Mouse (Mus musculus): ENCODE data around the gene Spns3. TPM values are rescaled to one million over a fixed set of nuclear protein-coding genes. Genes with fewer than 3 reads are reported as not detected.

Gene Spns3
- under 1 TPM; 0.06 to 0.18 TPM for total RNA-seq (2021)
- long read RNA-seq, experiment 1: 0 reads
- long read RNA-seq, experiment 2: 0 reads

DNA sequence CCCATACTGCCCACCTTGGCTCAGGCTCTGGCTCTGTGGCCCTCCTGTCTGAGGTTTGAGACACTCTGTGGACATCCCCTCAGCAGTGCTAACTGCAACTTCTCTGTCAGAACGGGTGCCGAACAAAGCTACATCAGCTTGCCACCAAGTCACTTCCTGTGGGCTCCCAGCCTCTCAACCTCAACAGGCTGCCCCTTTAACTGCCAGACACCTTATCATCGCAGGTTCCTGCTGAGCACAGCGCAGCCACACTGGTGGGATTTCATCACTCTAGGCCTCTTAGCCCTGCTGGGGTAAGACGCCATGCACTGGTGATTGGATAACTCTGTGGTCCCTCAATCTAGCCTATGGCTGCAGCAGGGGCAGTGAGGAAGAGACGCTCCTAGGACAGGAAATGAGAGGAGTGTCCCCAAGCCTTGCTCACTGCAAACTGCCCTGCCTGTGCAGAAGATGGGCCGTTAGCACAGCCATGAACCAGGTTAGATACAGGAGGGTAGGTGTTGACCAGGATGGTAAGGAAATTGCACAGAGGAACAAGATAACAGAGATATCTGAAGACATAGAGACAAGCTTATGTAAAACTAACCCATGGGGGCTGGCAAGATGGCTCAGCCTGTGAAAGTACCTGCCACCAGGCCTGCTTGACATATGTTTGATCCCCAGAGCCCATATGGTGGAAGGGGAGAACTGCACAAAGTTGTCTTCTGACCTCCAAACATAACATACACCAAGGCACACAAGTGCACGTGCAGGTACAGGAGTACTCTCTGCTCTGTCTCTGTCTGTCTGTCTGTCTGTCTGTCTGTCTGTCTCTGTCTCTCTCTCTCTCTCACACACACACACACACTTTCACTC is at the start of gene Spns3:
Gene Spns3 (minus strand): TSS at position 373 of the 855 bp plus-strand sequence.
- no peak for TF ChIP-seq CTCF (IDR thresholded peaks at IDR 0.05)
- no peak for DNase-seq
- H3K4me3 ChIP-seq: no peak within 1 kb of the TSS
- peak within 1 kb of the TSS; percentile 38; the same call in 1 of the 2 replicates for H3K27ac ChIP-seq
- intact Hi-C loops (cut with DNase I): loop anchor here (5.0 kb wide), 1 partner anchor 43 kb away; no protein-coding TSS in a partner anchor

DNA sequence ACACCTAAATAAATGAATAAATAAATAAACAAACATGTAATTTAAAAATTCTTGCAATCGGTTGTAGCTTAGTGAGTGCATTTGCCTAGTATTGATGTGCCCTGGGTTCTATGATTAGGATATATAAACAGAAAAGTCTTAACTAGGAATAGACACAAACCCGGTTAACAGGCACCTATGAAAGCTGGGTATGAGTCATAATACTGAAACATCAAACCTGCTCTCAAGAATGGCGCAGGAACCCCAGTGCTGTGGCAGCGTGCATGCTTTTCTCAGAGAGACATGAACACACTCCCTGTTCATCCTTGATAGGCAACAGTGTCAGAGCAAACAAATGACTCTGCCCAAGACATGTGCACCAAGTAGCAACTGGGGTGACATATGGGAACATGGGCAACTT is 47.5 kb upstream of the Spns3 start:
- intact Hi-C loops (cut with DNase I): no loop called here
- no peak for DNase-seq
- TF ChIP-seq CTCF (IDR thresholded peaks at IDR 0.05): no peak

DNA sequence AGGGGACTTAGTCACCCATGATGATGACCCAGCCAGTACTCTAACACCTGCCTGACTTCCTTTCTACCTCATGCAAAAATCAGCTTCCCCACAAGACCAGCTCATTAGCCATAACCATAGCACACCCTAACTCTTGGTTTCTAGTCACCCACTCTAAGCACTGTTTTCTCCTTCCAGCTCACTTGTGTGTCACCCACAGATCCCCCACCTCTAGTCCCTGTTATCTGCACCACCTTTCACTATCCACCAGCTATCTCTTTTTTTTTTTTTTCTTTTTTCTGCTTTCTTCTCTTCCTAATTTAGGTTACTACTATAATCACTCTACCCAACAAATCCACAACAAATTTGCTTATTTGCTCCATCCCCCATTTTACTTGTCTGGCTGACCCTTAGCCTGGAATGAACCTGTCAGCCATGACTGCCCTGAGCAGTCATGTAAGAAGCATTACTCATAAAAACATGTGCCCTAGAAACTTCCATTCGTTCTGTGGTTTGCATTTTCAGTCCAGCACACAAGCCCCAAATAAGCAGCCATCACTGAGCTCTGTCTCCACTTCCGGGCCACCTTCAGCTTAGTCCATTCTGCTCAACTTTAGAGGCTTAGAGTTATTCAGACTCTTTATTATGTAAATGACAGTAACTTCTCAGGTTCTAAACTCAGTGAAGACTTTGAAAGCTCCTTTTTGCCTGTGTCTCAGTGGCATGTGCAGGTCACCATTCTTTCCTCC is 44.9 kb upstream of the Spns3 start:
- intact Hi-C loops (cut with DNase I): no loop called here
- DNase-seq: no peak
- H3K4me3 ChIP-seq: no peak overlapping the region
- no peak overlapping the region for H3K27ac ChIP-seq
- no peak for TF ChIP-seq CTCF (IDR thresholded peaks at IDR 0.05)

More for the DNA sequence above, 47.5 kb upstream of the Spns3 start:
- Histone ChIP-seq H3K27ac (no peak overlapping the region), H3K4me3 (no peak overlapping the region)

DNA sequence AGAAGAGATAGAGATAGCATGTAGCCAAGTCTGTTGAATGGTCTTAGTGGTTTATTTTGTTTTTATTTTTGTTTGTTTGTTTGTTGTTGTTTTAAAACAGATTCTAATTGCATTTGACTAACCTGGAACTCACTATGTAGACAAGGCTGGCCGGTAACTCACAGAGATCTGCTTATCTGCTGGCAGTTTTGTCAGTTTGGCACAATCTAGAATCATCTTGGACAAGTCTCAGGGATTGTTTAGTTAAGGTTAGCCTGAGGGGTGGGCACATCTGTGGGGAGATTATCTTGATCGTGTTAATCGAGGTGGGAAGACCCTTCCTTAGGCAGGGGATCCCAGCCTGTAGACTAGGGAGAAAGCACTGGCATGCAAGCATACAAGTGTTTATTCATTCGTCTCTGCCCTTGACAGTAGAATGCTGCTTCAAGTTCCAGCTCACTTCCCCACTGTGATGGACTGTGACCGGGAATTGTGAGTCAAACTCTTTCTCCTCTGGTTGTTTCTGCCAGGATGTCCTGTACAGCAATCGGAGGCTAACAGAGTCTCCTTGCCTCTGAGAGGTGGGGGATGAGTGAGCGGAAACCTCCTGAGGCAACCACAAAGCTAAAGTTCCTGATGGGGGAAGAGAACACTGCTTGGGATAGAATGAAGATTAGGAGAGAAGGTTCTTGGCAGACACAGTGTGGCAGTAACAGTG is 37.4 kb upstream of the Spns3 start:
- intact Hi-C loops (cut with DNase I): no loop called here
- Histone ChIP-seq H3K4me3 (no peak overlapping the region), H3K27ac (peak overlapping the region; percentile 81)
- no peak for DNase-seq
- TF ChIP-seq CTCF (IDR thresholded peaks at IDR 0.05): no peak

DNA sequence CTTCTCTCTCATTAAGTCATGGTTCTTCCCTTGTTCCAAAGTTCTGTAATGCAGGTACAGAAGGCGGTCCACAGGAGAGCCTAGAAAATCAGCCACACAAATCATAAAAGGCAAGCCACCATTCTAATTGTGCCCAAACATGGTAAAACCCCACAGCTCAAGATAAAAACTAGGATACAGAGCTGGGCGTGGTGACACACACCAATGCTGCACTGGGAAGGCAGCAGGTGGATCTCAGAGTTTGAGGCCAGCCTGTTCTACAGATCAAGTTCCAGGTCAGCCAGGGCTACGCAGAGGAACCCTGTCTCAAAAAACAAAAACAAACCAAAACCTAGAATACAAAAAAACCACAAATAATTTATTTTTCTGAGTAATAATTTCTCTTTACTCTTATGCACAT is 36.3 kb upstream of the Spns3 start:
- peak overlapping the region; percentile 51 for H3K4me3 ChIP-seq
- peak overlapping the region; percentile 81 for H3K27ac ChIP-seq
- no peak for TF ChIP-seq CTCF (IDR thresholded peaks at IDR 0.05)
- intact Hi-C loops (cut with DNase I): no loop called here
- DNase-seq: no peak

DNA sequence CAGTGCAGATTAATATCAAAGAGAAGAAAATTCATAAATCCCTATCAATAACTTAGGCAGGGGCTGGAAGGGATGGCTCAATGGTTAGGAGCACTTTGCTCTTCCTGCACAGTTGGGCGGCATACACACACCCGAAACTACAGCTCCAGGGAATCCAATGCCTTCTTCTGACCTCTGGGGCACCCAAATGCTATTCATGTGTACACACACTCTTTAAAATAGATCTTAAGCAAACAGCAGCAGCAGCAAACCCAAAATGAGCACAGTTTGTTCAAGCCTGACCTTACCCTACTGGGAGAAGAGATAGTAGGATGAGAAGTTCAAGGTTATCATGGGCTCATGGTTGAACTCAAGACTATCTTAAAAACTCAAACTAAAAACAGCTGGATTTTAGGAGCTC is 32.8 kb upstream of the Spns3 start:
- H3K4me3 ChIP-seq: peak overlapping the region; percentile 63
- intact Hi-C loops (cut with DNase I): loop anchor here (2.0 kb wide), 1 partner anchor 24 kb away; the partner anchor contains the start of gene Ube2g1
- H3K27ac ChIP-seq: peak overlapping the region; percentile 95
- no peak for TF ChIP-seq CTCF (IDR thresholded peaks at IDR 0.05)
- peak; percentile 40 for DNase-seq

DNA sequence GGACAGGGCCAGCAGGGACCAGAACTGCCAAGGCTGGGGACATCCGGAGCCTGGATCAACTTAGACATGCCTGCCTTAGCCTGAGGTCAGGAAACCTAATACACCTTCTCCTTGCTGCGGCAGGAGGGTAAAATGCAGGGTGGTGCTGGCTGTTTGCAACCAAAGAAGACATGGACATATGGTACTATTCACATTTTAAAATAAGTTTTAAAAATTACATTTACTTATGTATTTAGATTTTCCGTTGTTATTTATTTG is 32.1 kb upstream of the Spns3 start:
- Histone ChIP-seq H3K4me3 (peak overlapping the region; percentile 63), H3K27ac (peak overlapping the region; percentile 95)
- DNase-seq: no peak
- no peak for TF ChIP-seq CTCF (IDR thresholded peaks at IDR 0.05)
- intact Hi-C loops (cut with DNase I): loop anchor here (2.0 kb wide), 1 partner anchor 24 kb away; the partner anchor contains the start of gene Ube2g1

DNA sequence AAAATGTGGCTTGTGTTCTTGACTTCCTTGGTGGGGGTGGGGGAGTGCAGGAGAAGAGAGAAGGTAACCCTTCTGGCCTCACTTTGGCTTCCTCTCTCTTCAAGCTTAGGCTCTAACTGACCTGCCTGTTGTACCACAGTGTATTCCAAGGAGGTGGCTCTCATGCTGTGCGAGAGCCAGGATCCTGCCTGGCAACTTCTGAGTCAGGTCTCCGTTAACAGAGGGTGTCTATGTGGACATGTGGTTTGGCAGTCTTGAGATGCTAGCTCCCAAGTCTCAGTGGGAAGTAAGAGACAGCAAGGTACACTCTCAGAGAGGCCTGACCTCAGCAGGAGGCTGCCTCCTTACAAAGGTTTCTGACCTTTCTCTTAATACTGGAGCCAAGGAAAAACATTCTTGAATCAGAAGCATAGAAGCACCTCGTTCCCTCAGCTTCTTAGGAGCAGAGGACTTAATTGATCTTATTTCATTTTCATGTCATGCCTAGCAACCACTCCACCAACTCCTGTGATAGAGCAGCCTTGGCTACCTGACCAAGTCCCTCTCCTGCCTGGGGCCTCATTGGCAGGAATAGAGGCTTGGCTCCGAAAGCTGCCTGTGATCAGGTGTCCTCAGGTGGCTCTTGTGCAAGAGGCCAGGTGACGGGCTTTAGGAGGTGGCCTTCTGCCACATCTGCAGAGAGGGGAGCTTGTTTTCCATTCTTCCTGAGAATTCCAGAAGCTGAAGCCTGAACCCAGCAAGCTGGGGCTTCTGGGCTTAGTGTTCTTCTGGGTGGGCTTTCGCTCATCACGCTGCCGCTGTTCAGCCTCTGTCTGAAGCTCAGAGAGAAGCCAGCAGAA is 31.5 kb upstream of the Spns3 start:
- peak; percentile 89 for DNase-seq
- H3K27ac ChIP-seq: peak overlapping the region; percentile 95
- peak overlapping the region; percentile 63 for H3K4me3 ChIP-seq
- intact Hi-C loops (cut with DNase I): loop anchor here (2.0 kb wide), 1 partner anchor 25 kb away; the partner anchor contains the start of gene Ube2g1
- TF ChIP-seq CTCF (IDR thresholded peaks at IDR 0.05): no peak

DNA sequence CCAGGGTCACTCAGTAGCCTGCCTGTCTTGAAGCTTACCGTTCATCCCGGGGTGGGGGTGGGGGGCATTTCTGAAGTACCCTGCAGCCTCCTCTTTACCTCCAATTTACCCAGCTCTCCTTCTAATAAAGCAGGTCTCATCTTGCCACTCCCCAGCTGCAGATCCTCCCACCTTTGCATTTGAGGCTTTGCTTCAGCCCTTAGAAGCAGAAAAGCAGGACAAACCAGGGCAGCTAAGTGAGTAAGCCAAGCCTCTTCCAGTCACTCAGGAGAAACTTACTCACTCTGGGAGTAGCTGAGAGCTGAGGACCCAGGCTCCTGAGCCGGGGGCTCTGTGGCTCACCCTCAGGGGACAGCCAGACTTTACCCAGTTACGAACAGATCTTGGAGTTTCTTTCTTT is 28.2 kb upstream of the Spns3 start:
- no peak for TF ChIP-seq CTCF (IDR thresholded peaks at IDR 0.05)
- DNase-seq: no peak
- Histone ChIP-seq H3K27ac (no peak overlapping the region), H3K4me3 (no peak overlapping the region)
- intact Hi-C loops (cut with DNase I): no loop called here

DNA sequence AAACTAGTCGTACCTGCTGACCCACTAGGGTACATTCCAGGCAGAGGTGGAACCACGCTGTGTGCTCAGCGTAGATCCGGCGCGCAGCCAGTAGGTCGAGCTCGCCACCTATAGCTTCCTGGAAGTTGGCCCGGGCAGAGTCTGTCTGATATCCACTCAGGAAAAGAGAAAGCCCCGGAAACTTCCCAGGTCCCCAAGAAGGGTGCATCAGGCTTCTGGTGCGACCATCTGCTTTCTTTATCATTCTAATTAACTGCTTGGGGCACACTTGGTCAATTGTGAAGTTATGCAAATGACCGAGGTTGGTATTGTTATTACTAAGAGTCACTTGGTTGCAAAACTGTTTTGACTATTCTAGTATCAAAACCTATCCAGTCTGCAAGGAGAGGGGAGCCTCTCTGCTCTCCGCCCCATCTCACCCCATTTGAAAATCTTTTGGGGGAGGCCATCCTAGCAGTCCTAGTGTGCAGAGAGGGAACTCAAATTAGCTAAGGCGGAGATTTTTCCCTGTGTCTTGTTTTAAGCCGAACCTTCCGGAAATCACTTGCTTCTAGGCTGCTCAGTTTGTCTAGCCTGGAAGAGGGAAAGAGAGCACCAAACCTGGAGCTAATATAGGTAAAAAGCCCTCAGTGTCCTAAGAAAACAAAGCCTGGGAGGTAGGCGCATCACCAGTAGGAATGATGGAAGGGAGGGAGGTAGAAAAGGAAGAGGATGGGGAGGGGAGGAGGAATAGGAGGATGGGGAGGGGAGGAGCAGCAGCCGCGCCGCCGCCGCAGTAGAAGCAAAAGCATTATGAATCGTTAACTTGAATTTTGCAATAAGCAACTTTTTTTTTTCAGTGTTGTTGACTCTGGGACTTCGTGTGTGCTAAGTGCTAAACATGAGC is 26.4 kb upstream of the Spns3 start:
- Histone ChIP-seq H3K4me3 (peak overlapping the region; percentile 66), H3K27ac (peak overlapping the region; percentile 35)
- TF ChIP-seq CTCF (IDR thresholded peaks at IDR 0.05): no peak
- DNase-seq: peak; percentile 31
- intact Hi-C loops (cut with DNase I): no loop called here

DNA sequence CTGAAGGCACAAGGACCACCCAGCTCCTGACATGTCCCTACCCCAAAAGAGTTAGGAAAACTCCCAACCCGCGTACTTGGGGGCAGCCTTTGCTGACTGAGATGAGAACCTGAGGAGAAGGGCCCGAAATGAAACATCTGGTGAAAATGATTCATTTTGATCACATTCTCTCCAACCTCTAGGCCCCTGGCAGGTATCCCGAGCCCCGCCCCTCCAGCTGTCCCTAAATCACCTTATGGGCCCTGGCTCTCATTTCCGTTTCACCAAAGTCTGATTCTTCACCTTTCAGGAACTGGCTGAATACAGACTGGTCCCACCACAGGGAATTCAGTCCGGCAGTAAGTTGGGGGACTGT is 25.8 kb upstream of the Spns3 start:
- Histone ChIP-seq H3K27ac (peak overlapping the region; percentile 35; the same call in 1 of the 2 replicates), H3K4me3 (peak overlapping the region; percentile 66)
- TF ChIP-seq CTCF (IDR thresholded peaks at IDR 0.05): no peak
- DNase-seq: no peak
- intact Hi-C loops (cut with DNase I): no loop called here

All from gastrocnemius, adult 2 months (tissue).